Mouse (Mus musculus) stomach, embryonic 15.5 days (tissue): ENCODE data around the gene Stk39. TPM values are rescaled to one million over a fixed set of nuclear protein-coding genes. Genes with fewer than 3 reads are reported as not detected.

Experiments
- ATAC-seq: fragments of 200-750 bp; cut with Nextera tagmentation; 2 replicates; pipeline ENCODE4 v1.8.0; 2017; ENCODE audit warnings: low read depth, moderate number of reproducible peaks, moderate TSS enrichment; ENCODE audit not compliant: insufficient read depth, low FRiP score
- H3K27ac ChIP-seq: fragments of 300-500 bp; sonication (generic); 2 replicates; pipeline ENCODE4 v1.5.1; 2015; ENCODE audit warnings: mild to moderate bottlenecking, inconsistent platforms
- H3K27me3 ChIP-seq: fragments of 300-500 bp; sonication (generic); replicated peaks from 2 replicates; pipeline ENCODE4 v1.6.1; 2015; ENCODE audit warnings: inconsistent platforms
- H3K36me3 ChIP-seq: fragments of 300-500 bp; sonication (generic); 2 replicates; pipeline ENCODE4 v1.6.1; 2015; ENCODE audit warnings: inconsistent platforms
- H3K4me1 ChIP-seq: fragments of 300-500 bp; sonication (generic); 2 replicates; pipeline ENCODE4 v1.6.1; 2015; ENCODE audit warnings: inconsistent platforms
- H3K4me2 ChIP-seq: fragments of 300-500 bp; sonication (generic); 2 replicates; pipeline ENCODE4 v1.6.1; 2015; ENCODE audit warnings: mild to moderate bottlenecking, inconsistent platforms
- H3K4me3 ChIP-seq: fragments of 300-500 bp; sonication (generic); replicated peaks from 2 replicates; pipeline ENCODE4 v1.5.1; 2015; ENCODE audit warnings: inconsistent platforms
- H3K9ac ChIP-seq: fragments of 300-500 bp; sonication (generic); 2 replicates; pipeline ENCODE4 v1.6.1; 2015; ENCODE audit warnings: inconsistent platforms
- H3K9me3 ChIP-seq: fragments of 300-500 bp; sonication (generic); 2 replicates; pipeline ENCODE4 v1.6.1; 2016; ENCODE audit warnings: inconsistent platforms
- WGBS: fragments of 180-500 bp; shearing (Covaris S2); methylation state at CpG from one replicate; pipeline ENCODE4 v1.1.7; 2015; 5-methylcytosine and 5-hydroxymethylcytosine counted together
- polyA plus RNA-seq: library from polyadenylated mRNA; unstranded; fragments of >200 nt; fragmentation: Nextera tagmentation; extraction: Ambion mirVana; gene quantifications from 2 replicates; pipeline ENCODE4 v1.2.1, GENCODE M21; 2015

Stk39 gene
- polyA plus RNA-seq, 1 experiment from 2014 or later, result 21.7 TPM

DNA sequence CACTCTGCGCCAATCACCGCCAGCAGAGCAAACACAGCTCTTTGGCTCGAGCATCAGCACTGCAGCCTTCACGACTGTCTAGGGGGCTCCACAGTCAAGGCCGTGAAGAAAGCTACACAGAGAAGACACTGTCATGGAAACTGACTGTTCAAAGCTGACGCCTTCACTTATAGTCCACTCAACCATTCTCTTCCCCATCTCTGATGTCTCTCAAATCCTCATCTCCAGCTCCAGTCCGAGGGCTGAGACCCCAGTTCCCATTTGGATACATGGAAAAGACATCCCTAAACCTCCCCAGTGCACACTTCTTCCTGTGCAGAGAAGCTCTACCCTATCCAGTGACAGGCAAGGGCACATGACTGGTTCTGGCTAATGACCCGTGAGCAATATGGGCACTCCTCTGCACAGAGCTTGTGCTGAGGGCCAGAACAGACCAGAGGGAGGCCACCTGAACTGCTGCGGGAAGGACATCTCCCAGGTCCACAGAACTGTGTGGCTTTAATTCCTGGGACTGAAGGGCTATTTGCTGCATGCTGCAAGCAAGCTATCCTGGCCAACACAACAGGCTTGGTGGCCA lies 38.2 kb downstream of the Stk39 start:
- H3K27ac ChIP-seq, result no peak overlapping the region
- no peak for ATAC-seq
- H3K36me3 ChIP-seq, result no peaks in the 10 kb centered on the region
- H3K27me3 ChIP-seq, result no peaks in the 10 kb centered on the region
- no peaks in the 10 kb centered on the region for H3K9me3 ChIP-seq
- peaks cover 16% of the 10 kb centered on the region; the same call in 1 of the 2 replicates for H3K4me1 ChIP-seq
- H3K9ac ChIP-seq, result no peak overlapping the region
- 73% methylated on average over 9 of the region's 9 CpGs for WGBS
- no peak overlapping the region for H3K4me3 ChIP-seq
- no peak overlapping the region for H3K4me2 ChIP-seq

DNA sequence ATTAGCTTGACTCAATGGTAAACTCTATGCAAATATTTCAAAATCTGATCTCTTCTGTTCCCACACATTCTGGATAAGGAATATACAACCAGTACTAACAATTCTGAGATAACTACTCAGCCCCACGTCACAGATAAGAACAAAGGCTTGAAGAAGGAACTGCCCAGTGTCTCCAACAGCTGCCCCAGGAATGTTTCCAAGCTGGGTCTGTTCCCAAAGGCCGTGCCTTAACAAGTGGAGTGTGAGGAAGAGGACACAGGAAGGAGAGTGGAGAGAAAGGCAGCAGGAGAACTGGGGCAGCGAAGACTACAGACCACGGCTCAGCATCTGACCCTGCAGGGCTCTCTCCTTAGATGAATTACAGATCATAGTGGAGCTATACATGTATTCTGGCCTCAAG lies 39.2 kb downstream of the Stk39 start:
- ATAC-seq, result no peak
- H3K4me1 ChIP-seq, result peaks cover 16% of the 10 kb centered on the region; the same call in 1 of the 2 replicates
- H3K4me3 ChIP-seq, result no peak overlapping the region
- H3K9ac ChIP-seq, result no peak overlapping the region
- H3K9me3 ChIP-seq, result no peaks in the 10 kb centered on the region
- H3K36me3 ChIP-seq, result no peaks in the 10 kb centered on the region
- no peak overlapping the region for H3K4me2 ChIP-seq
- no peak overlapping the region for H3K27ac ChIP-seq
- 59% methylated on average over 4 of the region's 4 CpGs for WGBS
- no peaks in the 10 kb centered on the region for H3K27me3 ChIP-seq

DNA sequence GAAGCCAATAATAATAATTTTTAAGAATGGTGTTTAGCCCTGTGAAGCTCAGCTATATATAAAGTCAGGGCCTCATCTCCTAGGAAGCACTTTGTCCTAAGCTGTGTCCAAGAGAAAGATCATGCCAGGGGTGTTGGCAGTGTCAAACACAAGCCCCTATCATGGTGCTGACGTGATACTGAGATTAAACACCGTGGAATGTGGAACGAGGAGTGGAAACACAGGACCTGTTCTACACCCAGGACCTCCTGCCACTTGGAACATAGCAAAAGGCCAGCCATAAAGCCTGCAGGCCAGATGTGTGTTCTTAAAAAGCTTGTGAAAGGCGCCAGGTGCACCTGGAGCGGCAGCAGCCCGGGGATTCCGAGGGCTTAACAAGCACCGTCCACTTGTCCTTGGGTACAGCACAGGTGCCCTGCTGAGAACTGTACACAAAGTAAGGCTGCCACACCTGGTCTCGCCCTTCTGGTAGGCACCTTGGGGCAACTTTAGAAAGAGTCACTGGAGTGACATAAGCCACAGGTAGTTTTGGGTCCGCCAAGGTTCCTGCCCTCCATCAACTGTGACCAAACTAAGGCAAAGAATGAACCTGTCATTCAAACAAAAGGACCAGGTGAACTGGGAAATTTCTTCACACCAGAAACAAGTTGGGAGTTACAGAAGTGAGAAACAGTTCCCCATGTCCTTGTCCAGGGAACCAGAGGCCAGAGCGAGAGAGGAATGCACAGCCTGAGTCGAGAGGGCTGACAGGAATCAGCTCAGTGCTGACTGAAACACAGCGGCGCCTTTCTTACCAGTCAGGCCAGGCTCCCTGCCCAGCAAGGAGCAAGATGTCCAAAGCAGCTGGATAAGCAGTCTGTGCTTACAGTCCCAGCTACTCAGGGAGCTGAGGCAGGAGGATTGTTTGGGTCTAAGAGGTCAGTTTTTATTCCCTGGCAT lies 40.8 kb downstream of the Stk39 start:
- Histone ChIP-seq H3K27ac (peak overlapping the region; percentile 70; the same call in 1 of the 2 replicates), H3K4me3 (no peak overlapping the region), H3K27me3 (no peaks in the 10 kb centered on the region), H3K9me3 (no peaks in the 10 kb centered on the region), H3K4me1 (peaks cover 13% of the 10 kb centered on the region; the same call in 1 of the 2 replicates), H3K36me3 (no peaks in the 10 kb centered on the region), H3K9ac (no peak overlapping the region), H3K4me2 (no peak overlapping the region)
- ATAC-seq, result peak; percentile 82
- 69% methylated on average over 14 of the region's 14 CpGs for WGBS

DNA sequence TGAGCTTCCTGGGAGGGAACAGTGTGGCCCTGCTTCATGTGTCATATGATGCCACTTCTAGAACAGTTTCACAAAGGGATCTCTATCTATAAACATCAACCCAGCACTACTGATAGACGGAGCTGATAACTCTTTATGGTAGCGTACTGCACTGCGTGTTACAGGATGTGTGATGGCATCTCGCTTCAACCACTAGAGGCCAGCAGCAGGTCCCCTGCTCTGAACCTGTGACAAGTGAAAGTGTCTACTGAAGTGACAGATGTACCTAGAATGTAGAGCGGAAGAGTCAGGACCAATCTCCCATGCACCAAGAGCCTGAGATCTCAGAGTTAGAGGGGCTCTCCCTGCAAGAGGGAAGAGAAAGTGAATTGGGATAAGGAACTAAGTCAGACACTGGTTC lies 41.6 kb downstream of the Stk39 start:
- Histone ChIP-seq H3K4me2 (no peak overlapping the region), H3K4me3 (no peak overlapping the region), H3K4me1 (peaks cover 5% of the 10 kb centered on the region; the same call in 1 of the 2 replicates), H3K9me3 (no peaks in the 10 kb centered on the region), H3K9ac (no peak overlapping the region), H3K36me3 (no peaks in the 10 kb centered on the region), H3K27ac (peak overlapping the region; percentile 70; the same call in 1 of the 2 replicates), H3K27me3 (no peaks in the 10 kb centered on the region)
- ATAC-seq, result no peak
- 76% methylated on average over 5 of the region's 5 CpGs for WGBS

DNA sequence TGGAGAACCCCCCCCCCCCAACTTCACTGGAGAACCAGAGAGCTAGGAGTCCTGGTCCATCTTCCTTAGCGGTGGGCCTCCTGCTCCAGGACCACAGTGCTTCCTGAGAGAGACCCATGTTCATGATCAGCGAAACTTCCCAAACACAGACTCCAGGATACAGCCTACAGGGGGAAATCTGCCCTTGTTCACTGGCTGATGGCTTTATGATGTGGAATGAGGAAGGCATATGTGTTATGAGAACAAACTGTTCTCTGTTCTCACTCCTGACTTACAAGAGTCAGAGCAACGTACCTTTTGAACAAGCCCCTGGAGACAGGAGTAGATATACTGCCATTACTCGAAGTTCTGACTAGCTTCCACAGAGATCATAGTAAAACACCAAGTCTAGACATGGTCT lies 42.6 kb downstream of the Stk39 start:
- WGBS, result 82% methylated on average over 4 of the region's 4 CpGs
- Histone ChIP-seq H3K36me3 (no peaks in the 10 kb centered on the region), H3K9me3 (no peaks in the 10 kb centered on the region), H3K4me3 (no peak overlapping the region), H3K4me2 (no peak overlapping the region), H3K9ac (no peak overlapping the region), H3K27ac (no peak overlapping the region), H3K27me3 (no peaks in the 10 kb centered on the region), H3K4me1 (0 out of 2 replicates have a peak, but pooled peaks cover under 1% of the 10 kb centered on the region)
- ATAC-seq, result no peak

DNA sequence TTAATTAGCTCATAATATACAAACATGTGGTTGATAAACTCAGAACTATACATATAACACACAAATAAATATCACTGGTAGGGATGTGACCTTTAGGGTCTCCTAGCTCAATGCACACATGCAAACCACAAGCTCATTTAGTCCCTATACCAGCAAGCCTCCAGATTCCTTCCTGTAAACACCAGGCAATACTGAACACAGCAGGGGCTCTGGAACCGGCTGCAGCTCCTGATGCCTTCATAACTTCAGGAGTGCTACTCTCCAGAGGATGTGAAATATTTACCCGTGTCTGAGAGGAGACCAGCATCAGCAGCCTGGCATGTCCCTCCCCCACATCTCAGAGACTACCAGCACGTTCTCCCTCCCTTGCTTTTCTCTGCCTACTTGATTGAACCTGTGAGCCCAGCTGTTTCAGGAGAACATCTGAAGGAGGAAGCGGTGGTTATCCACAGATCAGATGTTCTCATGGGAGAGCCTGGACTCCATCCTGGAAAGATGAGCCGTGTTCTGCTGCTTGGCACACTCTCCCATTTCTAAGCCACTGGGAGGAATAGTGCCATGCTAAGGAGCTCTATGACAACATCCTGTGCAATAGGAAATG lies 45.0 kb downstream of the Stk39 start:
- Histone ChIP-seq H3K4me2 (no peak overlapping the region), H3K36me3 (no peaks in the 10 kb centered on the region), H3K27ac (no peak overlapping the region), H3K9me3 (no peaks in the 10 kb centered on the region), H3K4me3 (no peak overlapping the region), H3K27me3 (no peaks in the 10 kb centered on the region), H3K9ac (no peak overlapping the region), H3K4me1 (no peaks in the 10 kb centered on the region)
- ATAC-seq, result no peak
- WGBS, result 67% methylated on average over 5 of the region's 5 CpGs

DNA sequence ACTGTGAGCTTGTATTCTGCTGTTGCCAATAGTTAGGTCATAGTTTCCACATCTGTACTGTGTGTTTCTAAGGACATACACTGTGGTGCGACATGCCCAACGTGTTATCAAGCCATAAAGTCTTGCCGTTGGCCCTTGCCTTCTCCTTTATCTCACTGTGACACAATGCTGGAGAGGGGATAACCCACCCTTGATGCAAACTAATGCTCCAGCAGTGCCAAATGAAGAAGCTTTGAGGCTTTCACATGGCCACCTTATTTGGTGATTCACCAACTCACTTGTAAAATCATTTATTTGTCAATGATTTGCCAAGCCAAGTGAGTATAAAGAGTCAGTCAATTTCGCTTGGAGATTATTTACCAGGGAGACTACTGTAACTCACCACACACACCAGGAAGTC lies 46.0 kb downstream of the Stk39 start:
- ATAC-seq, result no peak
- WGBS, result 89% methylated on average over 4 of the region's 4 CpGs
- Histone ChIP-seq H3K9ac (no peak overlapping the region), H3K4me1 (no peaks in the 10 kb centered on the region), H3K27ac (no peak overlapping the region), H3K4me2 (no peak overlapping the region), H3K9me3 (no peaks in the 10 kb centered on the region), H3K4me3 (no peak overlapping the region), H3K36me3 (no peaks in the 10 kb centered on the region), H3K27me3 (no peaks in the 10 kb centered on the region)

DNA sequence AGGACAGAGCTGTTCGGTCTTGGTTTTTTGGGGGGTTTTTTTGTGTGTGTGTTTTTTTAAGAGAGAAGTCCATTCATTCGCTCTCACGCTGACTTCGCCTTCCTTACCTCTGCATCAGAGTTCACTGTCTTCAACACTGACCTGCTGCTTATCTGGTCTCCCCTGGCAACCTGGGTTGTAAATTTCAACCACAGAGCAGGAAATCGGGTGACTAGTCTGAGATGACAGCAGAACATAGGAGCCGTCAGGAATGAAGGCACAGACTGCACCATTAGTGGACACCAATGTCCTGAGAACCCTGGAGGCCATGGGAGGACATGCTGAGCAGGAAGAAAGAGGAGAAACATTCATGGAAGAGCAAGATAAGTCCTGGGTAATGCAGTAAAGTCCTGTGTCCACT lies 51.1 kb downstream of the Stk39 start:
- ATAC-seq, result no peak
- Histone ChIP-seq H3K4me2 (no peak overlapping the region), H3K9me3 (no peaks in the 10 kb centered on the region), H3K27me3 (no peaks in the 10 kb centered on the region), H3K27ac (no peak overlapping the region), H3K36me3 (no peaks in the 10 kb centered on the region), H3K4me3 (no peak overlapping the region), H3K9ac (no peak overlapping the region), H3K4me1 (no peaks in the 10 kb centered on the region)
- 49% methylated on average over 6 of the region's 6 CpGs for WGBS

DNA sequence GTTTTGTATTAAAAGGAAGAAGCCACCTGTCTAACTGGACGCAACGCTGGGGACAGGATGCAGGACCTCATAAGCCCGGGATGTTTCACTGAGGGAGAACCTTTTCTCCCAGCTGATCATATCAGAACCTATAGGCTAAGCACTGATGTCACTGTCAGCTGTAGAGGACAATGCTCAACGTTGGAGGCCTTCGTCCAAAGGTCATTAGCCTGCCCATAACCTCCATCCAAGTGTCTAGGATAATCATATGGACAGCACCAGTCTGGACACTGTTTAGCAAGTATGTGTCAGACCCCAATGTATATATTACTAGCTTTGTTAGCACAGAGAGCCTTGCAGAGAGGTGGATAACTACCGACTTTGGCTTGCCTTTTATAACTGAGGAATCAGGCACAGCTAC lies 51.8 kb downstream of the Stk39 start:
- H3K9me3 ChIP-seq, result no peaks in the 10 kb centered on the region
- H3K27ac ChIP-seq, result no peak overlapping the region
- H3K36me3 ChIP-seq, result no peaks in the 10 kb centered on the region
- H3K4me1 ChIP-seq, result no peaks in the 10 kb centered on the region
- H3K9ac ChIP-seq, result no peak overlapping the region
- 79% methylated on average over 6 of the region's 6 CpGs for WGBS
- no peak overlapping the region for H3K4me3 ChIP-seq
- H3K27me3 ChIP-seq, result no peaks in the 10 kb centered on the region
- H3K4me2 ChIP-seq, result no peak overlapping the region
- no peak for ATAC-seq

DNA sequence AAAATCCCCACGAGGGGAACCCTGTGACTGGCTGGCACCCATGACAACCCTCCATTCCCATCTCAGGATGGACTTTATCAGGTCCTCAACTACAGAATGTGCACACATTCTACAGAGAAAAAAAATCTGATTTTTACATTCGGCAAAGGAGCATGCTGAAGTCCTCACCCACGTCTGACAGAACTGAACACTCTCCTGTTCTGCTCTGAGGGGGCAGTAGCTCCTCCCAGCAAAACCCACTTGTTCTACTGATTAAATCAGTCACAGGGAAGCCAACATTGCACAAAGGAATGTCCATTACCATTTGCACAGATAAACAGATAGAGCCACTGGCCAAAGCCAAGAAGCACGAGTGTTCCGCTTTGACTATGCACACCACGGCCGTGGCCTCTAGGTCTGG lies 52.3 kb downstream of the Stk39 start:
- no peak for ATAC-seq
- WGBS, result 77% methylated on average over 7 of the region's 7 CpGs

DNA sequence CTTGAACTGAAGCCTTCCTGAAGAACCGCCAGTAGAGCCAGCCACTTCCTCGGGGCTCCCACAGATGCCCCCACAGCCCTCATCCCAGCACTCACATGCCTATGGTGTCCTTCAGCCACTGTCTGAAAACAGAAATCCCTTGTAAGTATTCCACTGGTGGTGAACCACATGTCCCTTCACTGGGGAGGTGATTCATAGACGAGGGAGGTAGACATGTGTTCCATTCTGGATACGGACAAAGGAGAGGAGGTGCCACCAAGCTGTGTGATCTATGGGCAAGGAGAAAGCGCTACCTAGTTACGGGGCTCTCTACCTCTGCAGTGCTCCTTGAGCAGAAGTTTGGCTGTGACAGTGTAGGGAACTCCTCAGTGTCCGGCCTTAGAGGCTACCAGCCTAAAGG lies 52.9 kb downstream of the Stk39 start:
- Histone ChIP-seq H3K27me3 (no peaks in the 10 kb centered on the region), H3K9ac (no peak overlapping the region), H3K4me2 (no peak overlapping the region), H3K4me3 (no peak overlapping the region), H3K27ac (no peak overlapping the region), H3K9me3 (no peaks in the 10 kb centered on the region), H3K36me3 (no peaks in the 10 kb centered on the region), H3K4me1 (no peaks in the 10 kb centered on the region)
- WGBS, result 90% methylated on average over 7 of the region's 7 CpGs
- ATAC-seq, result no peak

More for the DNA sequence above, 52.3 kb downstream of the Stk39 start:
- Histone ChIP-seq H3K4me2 (no peak overlapping the region), H3K4me3 (no peak overlapping the region), H3K4me1 (no peaks in the 10 kb centered on the region), H3K27ac (no peak overlapping the region), H3K27me3 (no peaks in the 10 kb centered on the region), H3K36me3 (no peaks in the 10 kb centered on the region), H3K9me3 (no peaks in the 10 kb centered on the region), H3K9ac (no peak overlapping the region)

DNA sequence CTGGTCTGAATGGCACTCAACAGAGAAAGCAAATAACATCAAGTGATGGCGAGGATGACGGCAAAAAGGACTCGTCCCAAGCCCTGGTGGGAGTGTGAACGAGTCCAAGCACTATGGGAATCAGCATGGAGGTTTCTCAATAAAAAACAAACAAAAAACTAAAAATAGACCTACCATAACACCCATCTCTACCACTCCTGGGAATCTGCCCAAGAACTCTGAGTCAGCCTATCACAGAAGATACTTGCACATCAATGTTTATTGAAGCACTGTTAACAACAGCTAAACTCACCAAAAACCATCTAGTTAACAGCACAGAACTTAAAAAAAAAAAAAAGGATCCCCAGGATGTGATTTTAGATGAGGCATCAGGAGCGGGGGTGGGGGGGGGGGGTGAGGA lies 55.0 kb downstream of the Stk39 start:
- H3K36me3 ChIP-seq, result no peaks in the 10 kb centered on the region
- no peak overlapping the region for H3K27ac ChIP-seq
- no peak for ATAC-seq
- H3K4me2 ChIP-seq, result no peak overlapping the region
- H3K4me1 ChIP-seq, result no peaks in the 10 kb centered on the region
- H3K27me3 ChIP-seq, result no peaks in the 10 kb centered on the region
- no peak overlapping the region for H3K9ac ChIP-seq
- H3K9me3 ChIP-seq, result no peaks in the 10 kb centered on the region
- no peak overlapping the region for H3K4me3 ChIP-seq
- WGBS, result 94% methylated on average over 5 of the region's 5 CpGs
